Mouse (Mus musculus): ENCODE measurements around the gene Syt7. TPM values are rescaled to one million over a fixed set of nuclear protein-coding genes. Genes with fewer than 3 reads are reported as not detected.

Gene Syt7
- total RNA-seq, 2 experiments from 2014 or later: 279 to 314 TPM

DNA sequence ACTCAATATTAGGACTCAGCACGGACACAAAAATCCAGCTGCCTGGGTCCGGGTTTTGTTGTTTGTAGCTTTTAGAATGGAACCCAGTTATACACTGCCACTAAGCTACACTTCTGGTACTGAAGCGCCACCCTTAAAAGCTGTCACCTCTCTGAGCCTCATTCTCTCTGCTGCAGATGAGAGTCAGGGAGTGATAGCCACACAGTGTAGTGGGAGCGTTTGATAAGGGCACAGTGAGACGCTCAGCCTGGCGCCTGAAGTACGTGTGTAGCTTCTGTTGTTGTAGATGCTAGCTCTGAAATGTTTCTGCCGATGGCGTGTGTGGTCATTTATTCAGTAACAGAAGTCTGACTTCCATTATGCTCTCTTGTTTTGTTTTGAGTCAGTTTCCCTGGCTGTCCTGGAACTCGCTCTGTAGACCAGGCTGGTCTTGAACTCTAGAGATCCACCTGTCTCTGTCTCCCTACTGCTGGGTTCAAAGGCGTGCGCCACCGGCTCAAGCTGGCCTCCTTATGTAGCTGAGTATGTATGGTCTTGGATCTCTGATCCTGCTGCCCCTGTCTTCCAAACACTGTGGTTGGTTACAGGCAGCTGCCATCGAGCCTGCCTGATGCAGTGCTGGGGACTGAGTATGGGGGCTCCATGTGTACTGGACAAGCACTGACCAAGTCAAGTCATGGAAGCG lies 55.9 kb downstream of the Syt7 start:
- no peak for DNase-seq (ENCODE audit: low spot score in 2 of 2)
- intact Hi-C loops (cut with DNase I): no loop called here

GRCm38 (mm10) chr19:10448275-10448674 lies 59.4 kb downstream of the Syt7 start:
- no peak for DNase-seq (ENCODE audit: low spot score in 2 of 2)
- intact Hi-C loops (cut with DNase I): no loop called here

DNA sequence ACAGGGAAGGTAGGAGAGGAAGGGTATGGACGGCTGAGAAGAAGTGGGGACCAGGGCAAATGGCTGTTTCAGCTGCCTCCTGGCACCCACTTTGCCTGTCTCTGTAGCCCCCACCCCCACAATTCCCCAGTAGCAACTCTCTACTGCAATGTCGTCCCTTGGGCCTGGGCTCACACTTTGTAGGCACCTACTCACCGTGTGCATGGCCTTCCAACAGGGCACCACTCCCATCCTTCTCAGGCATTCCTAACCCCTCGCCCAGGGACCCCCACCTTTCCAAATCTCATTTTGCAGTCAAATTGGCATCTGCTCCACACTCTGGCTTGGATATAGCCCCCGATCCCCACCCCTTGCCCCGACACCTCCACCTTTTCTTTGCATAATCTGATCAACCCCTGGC lies 60.3 kb downstream of the Syt7 start:
- intact Hi-C loops (cut with DNase I): loop anchor here (1.0 kb wide), 1 partner anchor 37 kb away; no protein-coding TSS in a partner anchor
- no peak for DNase-seq (ENCODE audit: low spot score in 2 of 2)

DNA sequence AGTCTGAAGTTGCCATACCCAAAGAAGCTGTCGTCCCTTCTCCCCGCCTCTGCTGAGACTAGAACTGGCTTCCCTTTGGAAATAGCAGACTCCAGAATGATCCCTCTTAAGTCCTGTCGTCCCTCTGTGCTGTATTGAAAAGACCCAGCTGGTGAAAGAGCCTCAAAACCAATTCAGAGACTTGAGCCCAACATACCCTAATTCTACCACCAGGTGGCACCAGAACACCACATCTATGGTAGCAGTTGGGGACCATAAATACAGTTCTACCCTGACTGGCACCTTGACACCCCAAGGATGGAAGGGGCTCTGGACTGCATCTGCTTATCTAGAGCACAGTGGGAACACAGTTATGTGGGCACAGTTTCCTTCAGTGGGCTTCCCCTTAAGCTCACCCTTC lies 60.8 kb downstream of the Syt7 start:
- DNase-seq (ENCODE audit: low spot score in 2 of 2): peak; percentile 88 to 91
- intact Hi-C loops (cut with DNase I): loop anchor here (1.0 kb wide), 1 partner anchor 37 kb away; no protein-coding TSS in a partner anchor

DNA sequence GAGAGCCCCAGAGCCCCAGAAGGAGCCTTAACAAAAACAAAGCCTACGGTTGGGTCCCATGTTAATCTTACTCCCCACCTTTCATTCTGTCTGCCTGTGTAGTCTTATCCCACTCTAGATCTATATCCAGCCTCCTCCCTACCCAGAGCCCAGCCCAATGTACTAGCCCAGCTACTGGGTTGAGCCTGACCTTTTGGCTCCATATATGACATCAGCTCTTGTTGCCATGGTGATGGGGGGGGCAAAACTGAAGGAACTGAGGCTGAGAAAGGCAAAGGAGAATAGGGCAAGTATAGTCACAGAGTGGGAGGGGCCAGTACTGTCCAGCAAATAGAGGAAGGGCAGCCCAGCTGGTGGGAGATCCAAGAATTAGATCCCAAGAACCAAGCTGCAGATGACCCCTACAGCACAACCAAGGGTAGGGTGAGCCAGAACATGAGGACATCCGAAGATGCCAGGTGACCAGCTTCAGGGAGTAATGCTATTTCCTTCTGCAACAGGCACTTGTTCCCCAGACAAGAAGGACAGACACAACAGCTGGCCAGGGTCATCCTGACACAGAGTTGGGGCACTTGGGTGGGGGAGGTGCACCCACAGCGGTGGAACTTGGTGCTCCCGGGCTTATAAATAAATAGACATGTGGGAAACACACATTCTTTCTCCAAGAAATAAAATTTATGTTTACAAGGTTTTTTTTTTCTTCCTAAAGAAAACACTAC lies 66.0 kb downstream of the Syt7 start:
- intact Hi-C loops (cut with DNase I): no loop called here
- DNase-seq (ENCODE audit: low spot score in 2 of 2): no peak

DNA sequence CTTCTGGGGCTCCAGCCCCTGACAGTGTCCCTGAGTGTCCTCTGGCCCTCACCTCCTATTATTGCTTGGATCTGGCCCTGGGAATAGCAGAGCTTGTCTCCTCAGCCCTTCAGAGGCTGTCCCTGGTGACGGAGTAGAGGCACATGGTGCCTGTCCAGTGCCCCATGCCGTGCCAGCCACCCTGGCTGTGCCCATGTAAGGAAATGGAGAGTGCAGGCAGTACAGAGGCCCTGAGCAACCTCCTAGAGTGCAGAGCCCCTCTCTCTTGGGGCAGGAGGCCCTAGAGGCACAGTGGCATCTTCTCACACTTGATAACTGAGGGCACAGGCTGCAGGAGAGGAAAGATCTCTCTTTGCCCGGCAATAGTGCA lies 66.5 kb downstream of the Syt7 start:
- DNase-seq (ENCODE audit: low spot score in 2 of 2): no peak
- intact Hi-C loops (cut with DNase I): no loop called here

- intact Hi-C loops (cut with DNase I): no loop called here
- DNase-seq (ENCODE audit: low spot score in 2 of 2): peak; percentile 81 to 88
These were observed 68.0 kb downstream of the Syt7 start, which contains the start of gene Lrrc10b for GRCm38 (mm10) chr19:10456752-10457483. Gene Lrrc10b, minus strand, starts transcription at chr19:10457473.

DNA sequence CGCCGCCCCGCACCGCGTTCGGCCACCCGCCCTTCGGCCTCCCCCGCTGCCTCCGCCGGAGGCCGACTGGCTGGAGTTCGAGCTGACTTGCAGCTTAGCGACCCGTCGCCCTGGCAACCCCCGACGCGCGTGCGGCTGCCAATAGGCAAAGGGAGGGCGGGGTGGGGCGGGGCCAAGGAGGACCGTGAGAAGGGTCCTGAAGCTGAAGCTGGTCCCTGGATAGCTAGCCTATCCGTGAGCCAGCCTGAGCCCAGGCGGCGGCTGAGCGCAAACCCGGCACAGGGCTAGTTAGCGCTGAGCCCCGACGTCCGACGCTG lies 68.6 kb downstream of the Syt7 start:
- peak; percentile 55 to 68 for DNase-seq (ENCODE audit: low spot score in 2 of 2)
- intact Hi-C loops (cut with DNase I): no loop called here

DNA sequence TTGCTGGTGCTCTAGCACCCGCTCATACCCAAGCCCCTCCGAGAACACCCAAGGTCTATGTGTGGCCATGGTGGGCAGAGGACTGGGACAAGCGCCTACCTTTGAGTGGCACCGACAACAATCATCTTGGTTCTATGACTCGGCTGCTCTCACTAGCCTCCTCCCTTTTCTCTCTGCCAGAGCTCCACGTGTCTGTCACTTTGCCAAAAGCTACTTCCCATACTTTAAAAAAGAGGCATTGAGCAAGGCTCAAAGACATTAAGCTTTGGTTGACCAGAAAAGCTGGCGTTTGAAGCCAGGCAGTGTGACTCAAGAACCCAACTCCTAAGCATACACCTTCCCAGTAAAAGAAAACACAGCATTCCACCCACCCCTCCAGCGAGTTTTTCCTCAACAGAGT lies 69.2 kb downstream of the Syt7 start:
- peak; percentile 58 to 64 for DNase-seq (ENCODE audit: low spot score in 2 of 2)
- intact Hi-C loops (cut with DNase I): no loop called here

DNA sequence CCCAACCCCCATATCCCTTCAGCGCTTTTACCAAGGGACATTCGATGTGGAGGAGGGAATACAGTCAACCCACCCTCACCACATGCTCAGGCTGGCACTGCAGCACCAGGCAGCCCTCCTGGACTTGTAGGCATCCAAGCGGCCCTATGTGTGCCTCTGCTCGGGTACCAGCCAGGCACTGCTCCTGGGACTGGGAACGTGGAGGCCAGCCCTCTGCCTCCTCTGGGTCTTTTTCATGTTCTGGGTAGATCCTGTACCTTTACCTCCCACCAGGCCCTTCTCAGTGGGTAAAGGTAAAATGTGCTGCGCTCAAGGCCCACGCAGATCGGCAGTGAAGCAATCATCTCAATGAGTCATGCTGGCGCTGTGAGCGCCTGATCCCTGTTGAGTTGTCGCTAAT lies 71.0 kb downstream of the Syt7 start:
- intact Hi-C loops (cut with DNase I): no loop called here
- no peak for DNase-seq (ENCODE audit: low spot score in 2 of 2)

DNA sequence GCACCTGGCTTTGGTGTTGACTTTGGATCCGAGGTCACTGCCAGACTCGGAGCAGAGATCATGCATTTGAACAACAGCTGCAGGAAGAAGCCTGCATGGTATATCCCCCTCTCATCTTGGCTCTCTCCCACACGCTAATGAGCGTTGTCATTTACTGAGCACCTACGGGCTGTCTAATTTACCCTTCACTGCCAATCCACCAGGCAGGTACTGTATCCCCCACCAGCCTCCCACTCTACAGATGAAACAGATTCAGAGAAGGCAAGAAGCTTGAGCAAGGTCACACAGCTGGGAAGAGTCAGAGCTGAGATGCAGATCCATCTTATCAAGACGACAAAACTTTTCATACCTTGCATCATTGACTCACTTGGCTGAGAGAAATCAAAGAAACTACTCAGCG lies 72.7 kb downstream of the Syt7 start:
- intact Hi-C loops (cut with DNase I): no loop called here
- no peak for DNase-seq (ENCODE audit: low spot score in 2 of 2)

DNA sequence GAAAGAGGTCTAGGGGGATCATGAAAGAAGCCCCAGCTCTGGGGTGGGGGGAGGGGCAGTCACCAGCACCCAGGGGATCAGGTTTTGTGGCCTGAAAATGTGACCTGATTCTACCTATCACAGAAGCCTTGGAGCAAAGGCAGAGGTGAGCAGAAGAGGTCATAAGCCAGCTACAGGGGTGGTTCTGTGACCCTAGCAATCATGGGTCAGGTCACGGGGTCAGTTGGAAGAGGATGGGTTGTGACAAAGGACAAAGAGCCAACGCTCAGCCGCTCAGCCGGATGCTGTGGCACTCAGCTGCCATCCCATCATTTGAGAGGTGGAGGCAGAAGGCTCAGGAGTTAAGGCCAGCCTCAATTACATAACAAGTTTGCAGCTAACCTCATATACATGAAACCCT lies 75.5 kb downstream of the Syt7 start:
- no peak for DNase-seq (ENCODE audit: low spot score in 2 of 2)
- intact Hi-C loops (cut with DNase I): no loop called here

DNA sequence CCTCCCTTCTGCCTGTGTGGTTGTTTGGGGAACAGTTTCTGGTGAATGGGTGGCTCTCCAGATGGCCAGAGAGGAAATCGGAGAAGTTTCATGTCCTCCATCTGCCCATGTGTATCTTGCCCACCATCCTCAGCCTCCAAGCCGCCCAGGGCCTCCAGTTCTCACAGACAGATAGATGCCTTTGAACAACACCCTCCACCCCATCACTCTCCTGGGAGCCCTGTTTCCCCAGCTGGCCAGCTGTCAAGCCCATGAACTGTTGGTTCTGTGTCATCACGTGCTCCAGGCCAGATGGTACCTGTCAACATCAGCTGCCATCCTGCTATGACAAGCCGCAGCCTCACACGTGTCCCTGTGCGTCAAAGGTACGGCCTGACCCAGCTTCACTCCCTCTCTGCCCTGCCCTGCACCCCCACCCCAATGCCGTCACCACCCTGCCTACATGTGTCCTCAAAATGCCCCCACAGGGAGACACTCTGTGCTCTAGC lies 80.3 kb downstream of the Syt7 start:
- no peak for DNase-seq (ENCODE audit: low spot score in 2 of 2)
- intact Hi-C loops (cut with DNase I): no loop called here

- peak in 1 of 2 experiments; percentile 64 for DNase-seq (ENCODE audit: low spot score in 2 of 2)
- intact Hi-C loops (cut with DNase I): no loop called here
These were observed 84.1 kb downstream of the Syt7 start for GRCm38 (mm10) chr19:10472958-10473357.

GRCm38 (mm10) chr19:10473779-10474178 lies 84.9 kb downstream of the Syt7 start:
- intact Hi-C loops (cut with DNase I): no loop called here
- no peak for DNase-seq (ENCODE audit: low spot score in 2 of 2)

- no peak for DNase-seq (ENCODE audit: low spot score in 2 of 2)
- intact Hi-C loops (cut with DNase I): no loop called here
These were observed 90.7 kb downstream of the Syt7 start for GRCm38 (mm10) chr19:10479541-10479940.

- intact Hi-C loops (cut with DNase I): loop anchor here (5.0 kb wide), 1 partner anchor 225 kb away; no protein-coding TSS in a partner anchor
- peak in 1 of 2 experiments; percentile 35 for DNase-seq (ENCODE audit: low spot score in 2 of 2)
These were observed 93.8 kb downstream of the Syt7 start, which contains the start of gene Ppp1r32 for GRCm38 (mm10) chr19:10482703-10483102. Gene Ppp1r32, minus strand, starts transcription at chr19:10482928.

DNA sequence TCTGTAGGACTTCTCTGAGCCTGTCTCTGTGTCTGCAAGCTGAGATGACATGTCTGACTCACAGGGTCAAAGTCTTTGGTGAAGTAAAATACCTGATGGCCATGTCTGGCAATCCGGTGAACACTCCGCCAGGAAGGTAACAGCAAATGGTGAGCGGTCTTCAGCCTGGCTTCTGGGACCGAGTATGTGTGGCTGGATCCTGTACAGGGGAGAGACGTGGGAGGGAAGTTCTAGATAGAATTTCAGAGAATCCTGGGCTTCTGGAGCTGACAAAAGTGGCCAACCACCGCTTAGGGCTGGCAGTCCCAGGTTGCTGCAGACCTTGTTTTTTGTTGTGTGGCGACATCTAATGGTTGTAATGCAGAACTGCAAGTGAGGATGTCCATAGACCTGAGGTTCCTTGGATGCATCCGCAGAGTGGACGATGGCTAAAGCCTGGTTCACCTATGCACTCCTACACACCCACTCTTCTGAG lies 97.4 kb downstream of the Syt7 start:
- DNase-seq (ENCODE audit: low spot score in 2 of 2): peak; percentile 76 to 83
- intact Hi-C loops (cut with DNase I): loop anchor here (1.0 kb wide), 1 partner anchor 37 kb away; no protein-coding TSS in a partner anchor

DNA sequence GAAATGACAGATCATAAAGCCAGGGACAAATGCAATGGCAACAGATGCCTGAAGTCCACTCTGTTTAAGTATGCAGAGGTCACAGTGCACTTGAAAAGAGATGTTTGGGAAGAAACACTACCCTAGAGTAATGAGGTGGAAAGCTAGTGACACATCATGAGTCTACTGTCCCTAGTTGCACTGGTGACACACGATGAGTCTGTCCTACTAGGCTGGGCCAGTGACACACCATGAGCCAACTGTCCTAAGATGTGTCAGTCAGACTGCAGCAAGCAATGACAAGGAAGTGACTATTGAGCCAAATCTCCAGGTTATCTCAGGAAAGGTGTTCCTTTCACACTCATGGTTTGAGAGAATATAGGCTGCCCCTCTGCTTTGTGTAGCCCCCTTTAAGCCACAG lies 106.8 kb downstream of the Syt7 start:
- DNase-seq (ENCODE audit: low spot score in 2 of 2): no peak
- intact Hi-C loops (cut with DNase I): no loop called here

DNA sequence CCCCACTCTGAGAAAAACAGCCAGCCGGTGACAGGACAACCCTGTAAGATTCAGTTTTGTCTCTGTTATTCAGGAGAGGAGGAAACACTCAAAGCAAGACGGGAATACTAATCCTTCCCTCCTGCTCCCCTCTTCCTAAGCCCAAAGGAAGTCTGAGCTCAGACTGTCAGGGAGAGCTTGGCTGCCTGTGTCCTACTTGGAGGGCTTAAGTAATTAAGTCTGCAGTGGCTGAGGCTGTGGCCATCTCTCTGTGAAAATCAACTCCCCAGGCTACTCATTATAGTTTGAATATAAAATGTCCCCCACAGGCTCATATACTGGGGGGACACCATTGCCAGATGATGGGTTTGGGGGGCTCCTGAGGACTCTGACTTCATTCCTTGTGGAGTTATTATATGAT lies 108.1 kb downstream of the Syt7 start:
- intact Hi-C loops (cut with DNase I): no loop called here
- no peak for DNase-seq (ENCODE audit: low spot score in 2 of 2)

Measured in left cerebral cortex, postnatal 14 days (tissue).